Mouse (Mus musculus) myocyte (in vitro differentiated cells): ENCODE data around the gene St6galnac6. TPM values are rescaled to one million over a fixed set of nuclear protein-coding genes. Genes with fewer than 3 reads are reported as not detected.
A peak's percentile ranks its signal among the peaks of the same experiment; 100 is the strongest.

Experiments used
- H3K27me3 ChIP-seq: one replicate; pipeline ENCODE4 v1.6.1; 2011; ENCODE audit not compliant: control insufficient read depth, insufficient read depth, insufficient read length
- H3K36me3 ChIP-seq: one replicate; pipeline ENCODE4 v1.6.1; 2011; ENCODE audit not compliant: control insufficient read depth, insufficient read depth
- H3K4me2 ChIP-seq: one replicate; pipeline ENCODE4 v1.6.1; 2011; ENCODE audit warnings: low read depth, control low read depth
- H3K4me3 ChIP-seq: one replicate; pipeline ENCODE4 v1.5.1; 2011; ENCODE audit warnings: mild to moderate bottlenecking, control low read depth, moderate library complexity
- H3K79me2 ChIP-seq: one replicate; pipeline ENCODE4 v1.6.1; 2011; ENCODE audit not compliant: control insufficient read depth, insufficient read depth
- H3ac ChIP-seq: one replicate; pipeline ENCODE4 v1.6.1; 2011; ENCODE audit not compliant: control insufficient read depth, insufficient read length
- CEBPB ChIP-seq: IDR thresholded peaks from 2 replicates; pipeline ENCODE4 v1.6.1; 2011; ENCODE audit warnings: mild to moderate bottlenecking, moderate library complexity; ENCODE audit not compliant: poor library complexity, insufficient read depth, severe bottlenecking
- E2F4 ChIP-seq: IDR thresholded peaks from one replicate; pipeline ENCODE4 v1.6.1; 2011; ENCODE audit warnings: mild to moderate bottlenecking, control low read depth, moderate library complexity; ENCODE audit not compliant: insufficient read depth
- MAX ChIP-seq: IDR thresholded peaks from one replicate; pipeline ENCODE4 v1.6.1; 2011; ENCODE audit warnings: low read depth, mild to moderate bottlenecking, control low read depth
- MYOD1 ChIP-seq, 3 experiments: IDR thresholded peaks; one replicate each; pipeline ENCODE4 v1.6.1; 2011; ENCODE audit warnings: control low read depth in 2 of 3, low read depth in 2 of 3, mild to moderate bottlenecking in 2 of 3, moderate library complexity in 1 of 3; ENCODE audit not compliant: insufficient read length in 2 of 3, control insufficient read depth in 1 of 3
- MYOG ChIP-seq, 3 experiments: IDR thresholded peaks; one replicate each; pipeline ENCODE4 v1.6.1; 2011; ENCODE audit warnings: control low read depth in 2 of 3, low read depth in 2 of 3, mild to moderate bottlenecking in 2 of 3; ENCODE audit not compliant: insufficient read length in 2 of 3, control insufficient read depth in 1 of 3, insufficient read depth in 1 of 3
- POLR2A ChIP-seq: IDR thresholded peaks from one replicate; pipeline ENCODE4 v1.6.1; 2011; ENCODE audit warnings: low read depth, mild to moderate bottlenecking, control low read depth, moderate library complexity; ENCODE audit not compliant: insufficient read length
- POLR2AphosphoS2 ChIP-seq: IDR thresholded peaks from one replicate; pipeline ENCODE4 v1.6.1; 2011; ENCODE audit warnings: low read depth, control low read depth; ENCODE audit not compliant: insufficient read length
- REST ChIP-seq: IDR thresholded peaks from one replicate; pipeline ENCODE4 v1.6.1; 2011; ENCODE audit warnings: mild to moderate bottlenecking, control low read depth, moderate library complexity; ENCODE audit not compliant: insufficient read depth, insufficient read length
- SRF ChIP-seq: IDR thresholded peaks from one replicate; pipeline ENCODE4 v1.6.1; 2011; ENCODE audit warnings: low read depth; ENCODE audit not compliant: control insufficient read depth, insufficient read length
- TCF12 ChIP-seq: IDR thresholded peaks from one replicate; pipeline ENCODE4 v1.6.1; 2011; ENCODE audit warnings: mild to moderate bottlenecking, control low read depth; ENCODE audit not compliant: poor library complexity, insufficient read depth, severe bottlenecking
- TCF3 ChIP-seq: IDR thresholded peaks from one replicate; pipeline ENCODE4 v1.6.1; 2011; ENCODE audit warnings: low read depth, control low read depth; ENCODE audit not compliant: insufficient read length
- USF1 ChIP-seq: IDR thresholded peaks from one replicate; pipeline ENCODE4 v1.6.1; 2011; ENCODE audit warnings: low read depth, mild to moderate bottlenecking, control low read depth, moderate library complexity
- polyA plus RNA-seq: library from polyadenylated mRNA; unstranded; fragments of >200 nt; fragmentation: generic; extraction: Trizol; gene quantifications from one replicate; pipeline ENCODE4 v1.2.1, GENCODE M21; 2012; ENCODE audit warnings: missing spikeins

St6galnac6 gene
- polyA plus RNA-seq, 1 experiment = 48.7 TPM

- H3K4me2 ChIP-seq = peak overlapping the region; percentile 21
- peaks cover 14% of the 10 kb centered on the region for H3K36me3 ChIP-seq
- H3ac ChIP-seq = no peak overlapping the region
- no peak overlapping the region for H3K4me3 ChIP-seq
- no peaks in the 10 kb centered on the region for H3K27me3 ChIP-seq
- no peak for TF ChIP-seq MYOG (IDR thresholded peaks at IDR 0.05; ENCODE audit: control insufficient read depth in 1 of 3, insufficient read depth in 1 of 3, insufficient read length in 2 of 3, low read depth in 2 of 3)
- TF ChIP-seq TCF3 = no peak
- TF ChIP-seq POLR2AphosphoS2 = no peak
- TF ChIP-seq MAX = no peak
- TF ChIP-seq TCF12 = no peak
- no peak for TF ChIP-seq SRF
- TF ChIP-seq MYOD1 (IDR thresholded peaks at IDR 0.05; ENCODE audit: control insufficient read depth in 1 of 3, insufficient read length in 2 of 3, low read depth in 2 of 3) = no peak
- no peak for TF ChIP-seq USF1
- TF ChIP-seq E2F4 = no peak
- no peak for TF ChIP-seq POLR2A
- no peak for TF ChIP-seq REST
- no peak for TF ChIP-seq CEBPB
- H3K79me2 ChIP-seq = no peaks in the 10 kb centered on the region
Measured at GRCm38 (mm10) chr2:32620682-32621516, 21.4 kb downstream of the St6galnac6 start.

- TF ChIP-seq MYOG (IDR thresholded peaks at IDR 0.05; ENCODE audit: control insufficient read depth in 1 of 3, insufficient read depth in 1 of 3, insufficient read length in 2 of 3, low read depth in 2 of 3) = peak in 1 of 3 experiments; percentile 20
- no peak for TF ChIP-seq USF1
- no peak for TF ChIP-seq POLR2A
- peak in 1 of 3 experiments; percentile 8 for TF ChIP-seq MYOD1 (IDR thresholded peaks at IDR 0.05; ENCODE audit: control insufficient read depth in 1 of 3, insufficient read length in 2 of 3, low read depth in 2 of 3)
- TF ChIP-seq SRF = no peak
- Histone ChIP-seq H3K4me2 (peak within 1 kb of the TSS; percentile 21), H3K4me3 (no peak within 1 kb of the TSS), H3K36me3 (peaks cover 8% of the 10 kb centered on the region), H3K27me3 (no peaks in the 10 kb centered on the region), H3K79me2 (no peaks in the 10 kb centered on the region), H3ac (no peak within 1 kb of the TSS)
Measured at GRCm38 (mm10) chr2:32621517-32621859, 22.0 kb downstream of the St6galnac6 start, which contains the start of gene Ak1. TSS of gene Ak1 (plus strand) at chr2:32621758.

GRCm38 (mm10) chr2:32624111-32624748 lies 24.7 kb downstream of the St6galnac6 start:
- TF ChIP-seq MYOG (IDR thresholded peaks at IDR 0.05; ENCODE audit: control insufficient read depth in 1 of 3, insufficient read depth in 1 of 3, insufficient read length in 2 of 3, low read depth in 2 of 3) (peak in 2 of 3 experiments; percentile 33 to 81), TCF3 (no peak), CEBPB (peak; percentile 85), SRF (no peak), POLR2A (no peak), MYOD1 (IDR thresholded peaks at IDR 0.05; ENCODE audit: control insufficient read depth in 1 of 3, insufficient read length in 2 of 3, low read depth in 2 of 3) (peak; percentile 39 to 88 (median 79)), POLR2AphosphoS2 (no peak)
- H3K4me2 ChIP-seq = peak overlapping the region; percentile 62
- H3K4me3 ChIP-seq = no peak overlapping the region
- no peaks in the 10 kb centered on the region for H3K36me3 ChIP-seq
- H3K79me2 ChIP-seq = no peaks in the 10 kb centered on the region
- H3K27me3 ChIP-seq = no peaks in the 10 kb centered on the region
- H3ac ChIP-seq = no peak overlapping the region

GRCm38 (mm10) chr2:32625212-32625872 lies 25.8 kb downstream of the St6galnac6 start:
- H3K4me2 ChIP-seq = peak overlapping the region; percentile 62
- no peaks in the 10 kb centered on the region for H3K36me3 ChIP-seq
- peak overlapping the region; percentile 9 for H3K4me3 ChIP-seq
- TF ChIP-seq MYOG (IDR thresholded peaks at IDR 0.05; ENCODE audit: control insufficient read depth in 1 of 3, insufficient read depth in 1 of 3, insufficient read length in 2 of 3, low read depth in 2 of 3) (peak in 1 of 3 experiments; percentile 14), CEBPB (no peak), POLR2A (peak; percentile 76), MYOD1 (IDR thresholded peaks at IDR 0.05; ENCODE audit: control insufficient read depth in 1 of 3, insufficient read length in 2 of 3, low read depth in 2 of 3) (peak in 1 of 3 experiments; percentile 3)
- no peak overlapping the region for H3ac ChIP-seq
- H3K27me3 ChIP-seq = no peaks in the 10 kb centered on the region
- peaks cover 9% of the 10 kb centered on the region for H3K79me2 ChIP-seq
